Mouse (Mus musculus): ENCODE measurements around the gene Nlrp4b. TPM values are rescaled to one million over a fixed set of nuclear protein-coding genes. Genes with fewer than 3 reads are reported as not detected.

Gene Nlrp4b
- 33.2 TPM for polyA plus RNA-seq (2014; fragmentation: Illumina TruSeq; extraction: RNeasy Lipid Tissue Mini Kit (QIAGEN cat#74804))

GRCm38 (mm10) chr7:10687489-10687888 is at the start of gene Nlrp4b:
Nlrp4b (plus strand) TSS chr7:10687789.

DNA sequence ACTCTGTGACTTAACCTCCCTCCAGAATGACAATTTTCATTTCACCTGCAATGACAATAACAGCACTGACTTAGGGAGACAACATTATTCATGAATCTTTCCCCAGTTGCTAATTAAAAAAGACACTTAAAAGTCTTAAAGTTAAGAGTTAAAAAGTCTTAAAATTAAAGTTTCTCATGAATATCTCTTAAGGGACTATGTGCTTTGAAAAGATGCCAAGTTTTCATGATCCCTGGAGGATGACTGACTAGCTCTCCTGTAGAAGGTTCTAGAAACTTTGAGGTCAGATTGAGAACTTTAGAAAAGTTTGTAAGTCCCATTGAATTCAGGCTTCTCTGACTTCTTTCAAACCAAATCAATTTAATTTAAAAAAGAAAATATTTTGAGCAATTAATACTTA is 66.7 kb downstream of the Nlrp4b start, which contains the start of gene Vmn1r71:
Gene Vmn1r71 (minus strand): TSS at position 101 of the 400 bp plus-strand sequence.

Other genes with a start within 250 kb of the Nlrp4b start
- gene Vmn1r67, start 244.5 kb upstream of the Nlrp4b start, polyA plus RNA-seq (2014; fragmentation: Illumina TruSeq; extraction: RNeasy Lipid Tissue Mini Kit (QIAGEN cat#74804)), result not detected
- 11.5 TPM for gene Zik1, start 192.4 kb upstream of the Nlrp4b start, polyA plus RNA-seq (2014; fragmentation: Illumina TruSeq; extraction: RNeasy Lipid Tissue Mini Kit (QIAGEN cat#74804))
- not detected for gene Vmn1r68, start 129.3 kb upstream of the Nlrp4b start, polyA plus RNA-seq (2014; fragmentation: Illumina TruSeq; extraction: RNeasy Lipid Tissue Mini Kit (QIAGEN cat#74804))
- gene Vmn1r69, start 74.1 kb upstream of the Nlrp4b start, polyA plus RNA-seq (2014; fragmentation: Illumina TruSeq; extraction: RNeasy Lipid Tissue Mini Kit (QIAGEN cat#74804)), result not detected
- not detected for gene Vmn1r70, start 56.3 kb upstream of the Nlrp4b start, polyA plus RNA-seq (2014; fragmentation: Illumina TruSeq; extraction: RNeasy Lipid Tissue Mini Kit (QIAGEN cat#74804))
- gene Vmn1r71, start 66.6 kb downstream of the Nlrp4b start, polyA plus RNA-seq (2014; fragmentation: Illumina TruSeq; extraction: RNeasy Lipid Tissue Mini Kit (QIAGEN cat#74804)), result not detected
- gene Zscan4b, start 217.3 kb downstream of the Nlrp4b start, polyA plus RNA-seq (2014; fragmentation: Illumina TruSeq; extraction: RNeasy Lipid Tissue Mini Kit (QIAGEN cat#74804)), result not detected